Comparison of ENCODE assay signal across 15 mouse cellular contexts in the genomic region with DNA sequence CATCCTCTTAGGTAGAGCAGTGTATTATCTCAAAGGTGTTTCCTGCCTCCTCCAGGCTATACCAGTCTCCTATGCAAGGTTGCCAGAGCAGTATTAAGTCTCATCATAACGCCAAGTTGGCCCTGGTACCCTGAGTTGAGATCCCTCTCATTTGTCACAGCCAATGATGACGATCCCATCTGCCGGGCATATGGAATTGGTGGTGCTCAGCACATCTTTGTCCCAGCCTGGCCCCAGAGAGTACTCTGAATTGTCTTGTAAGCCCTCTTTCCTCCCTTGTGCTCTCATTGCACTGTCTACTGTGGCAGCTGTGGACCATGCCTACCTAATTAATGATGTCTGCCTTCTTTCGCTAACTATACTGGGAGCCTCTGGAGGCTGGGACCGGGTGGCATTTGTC.
DNase-seq lines count a peak whose midpoint lies in the region; ATAC-seq and TF ChIP-seq lines count a peak whose summit lies in the region.
"Had no signal": no experiment of that assay in that cellular context is flagged by ENCODE, and none has a peak within 500 bp of the region (broad histone marks: within the 10 kb centered on the region; RNA-seq: fewer than 3 reads in every experiment).

No protein-coding gene starts in this region.

- peaks cover 5% of the 10 kb centered on the region; the same call in 1 of the 2 replicates for H3K4me1 ChIP-seq in neural tube, embryonic 12.5 days
- H3K4me1 ChIP-seq in forebrain, embryonic 16.5 days (replicated peaks; ENCODE audit: control insufficient read depth, insufficient read depth, low read length): peaks cover 7% of the 10 kb centered on the region
- 0 out of 2 replicates have a peak, but pooled peaks cover 1% of the 10 kb centered on the region for H3K4me1 ChIP-seq in hindbrain, postnatal 0 days (ENCODE audit: insufficient read depth, low read length)
- H3K4me1 ChIP-seq in heart, embryonic 12.5 days (replicated peaks): no peaks in the 10 kb centered on the region

- H3K9ac ChIP-seq in neural tube, embryonic 12.5 days: no peak overlapping the region
- no peak overlapping the region for H3K9ac ChIP-seq in forebrain, embryonic 16.5 days (replicated peaks; ENCODE audit: low read depth, low read length)
- no peak overlapping the region for H3K9ac ChIP-seq in hindbrain, postnatal 0 days (replicated peaks; ENCODE audit: low read length)
- H3K9ac ChIP-seq in heart, embryonic 12.5 days: no peak overlapping the region

- H3K4me2 ChIP-seq in neural tube, embryonic 12.5 days (replicated peaks): no peak overlapping the region
- no peak overlapping the region for H3K4me2 ChIP-seq in forebrain, embryonic 16.5 days (ENCODE audit: low read length)
- no peak overlapping the region for H3K4me2 ChIP-seq in hindbrain, postnatal 0 days (ENCODE audit: low read depth, low read length)
- H3K4me2 ChIP-seq in heart, embryonic 12.5 days: no peak overlapping the region

- no peaks in the 10 kb centered on the region for H3K9me3 ChIP-seq in neural tube, embryonic 12.5 days
- no peaks in the 10 kb centered on the region for H3K9me3 ChIP-seq in forebrain, embryonic 16.5 days (ENCODE audit: control insufficient read depth, low read length)
- H3K9me3 ChIP-seq in hindbrain, postnatal 0 days (ENCODE audit: low read length): no peaks in the 10 kb centered on the region
- no peaks in the 10 kb centered on the region for H3K9me3 ChIP-seq in heart, embryonic 12.5 days (replicated peaks)
- H3K9me3 ChIP-seq: heart, embryonic 10.5 days had no signal

- H3K27ac ChIP-seq in neural tube, embryonic 12.5 days: no peak overlapping the region
- 0 out of 2 replicates have a peak overlapping the region, but pooled peaks have one; percentile 47 for H3K27ac ChIP-seq in forebrain, embryonic 16.5 days (ENCODE audit: low read length)
- H3K27ac ChIP-seq in hindbrain, postnatal 0 days: no peak overlapping the region
- H3K27ac ChIP-seq in heart, embryonic 12.5 days (ENCODE audit: poor library complexity, severe bottlenecking): no peak overlapping the region
- H3K27ac ChIP-seq: heart, embryonic 10.5 days had no signal

- ATAC-seq in neural tube, embryonic 12.5 days (ENCODE audit: low FRiP score, low read depth): peak; percentile 53; the same call in 1 of the 2 replicates
- ATAC-seq in forebrain, embryonic 16.5 days: peak; percentile 67
- peak; percentile 63; the same call in 1 of the 2 replicates for ATAC-seq in hindbrain, postnatal 0 days
- no peak for ATAC-seq in heart, embryonic 12.5 days (ENCODE audit: insufficient number of reproducible peaks, low FRiP score)
- ATAC-seq in CD4-positive, CD25-positive, alpha-beta regulatory T cell, adult 4 months: no peak

- TF ChIP-seq CTCF in hindbrain, postnatal 0 days (IDR thresholded peaks at IDR 0.05; ENCODE audit: low read depth): no peak

- DNase-seq in neural tube, embryonic 10.5 days (ENCODE audit: extremely low spot score, low spot score): no peak
- no peak for DNase-seq in hindbrain, postnatal 0 days (ENCODE audit: low spot score)
- no peak for DNase-seq in ovary, postnatal 36 days (ENCODE audit: low spot score)
- DNase-seq: cerebellum, adult 9-11 months; gastrocnemius, postnatal 25 days; heart, postnatal 14 days; left cerebral cortex, postnatal 4 days; lung, adult 18-20 months; lung, postnatal 36 days had no signal

- H3K27me3 ChIP-seq in neural tube, embryonic 12.5 days (replicated peaks): no peaks in the 10 kb centered on the region
- no peaks in the 10 kb centered on the region for H3K27me3 ChIP-seq in forebrain, embryonic 16.5 days (replicated peaks; ENCODE audit: control insufficient read depth, insufficient read depth, low read length)
- no peaks in the 10 kb centered on the region for H3K27me3 ChIP-seq in hindbrain, postnatal 0 days (ENCODE audit: insufficient read depth, low read length)
- no peaks in the 10 kb centered on the region for H3K27me3 ChIP-seq in heart, embryonic 12.5 days (replicated peaks)

- peaks cover 74% of the 10 kb centered on the region for H3K36me3 ChIP-seq in neural tube, embryonic 12.5 days
- peaks cover 29% of the 10 kb centered on the region for H3K36me3 ChIP-seq in forebrain, embryonic 16.5 days (ENCODE audit: control insufficient read depth, insufficient read depth)
- H3K36me3 ChIP-seq in hindbrain, postnatal 0 days (ENCODE audit: insufficient read depth, low read length): peaks cover 28% of the 10 kb centered on the region; the same call in 1 of the 2 replicates
- peaks cover 52% of the 10 kb centered on the region for H3K36me3 ChIP-seq in heart, embryonic 12.5 days
- H3K36me3 ChIP-seq: G1E had no signal

- WGBS in neural tube, embryonic 12.5 days: 64% methylated on average over 5 of the region's 5 CpGs
- 58% methylated on average over 5 of the region's 5 CpGs for WGBS in forebrain, embryonic 16.5 days
- WGBS in hindbrain, postnatal 0 days: 55% methylated on average over 5 of the region's 5 CpGs
- WGBS in heart, embryonic 12.5 days: 86% methylated on average over 5 of the region's 5 CpGs

- H3K4me3 ChIP-seq in neural tube, embryonic 12.5 days: no peak overlapping the region
- H3K4me3 ChIP-seq in forebrain, embryonic 16.5 days (replicated peaks; ENCODE audit: low read length): no peak overlapping the region
- H3K4me3 ChIP-seq in hindbrain, postnatal 0 days (ENCODE audit: low read length): no peak overlapping the region
- no peak overlapping the region for H3K4me3 ChIP-seq in heart, embryonic 12.5 days
- H3K4me3 ChIP-seq: heart, embryonic 10.5 days had no signal

Comparison
In these comparisons a context has a peak if more than half of its experiments do, and no peak if none do; other contexts are left out.
1. ATAC-seq: peak in neural tube, embryonic 12.5 days (single experiment), forebrain, embryonic 16.5 days (single experiment) and hindbrain, postnatal 0 days (single experiment); none in heart, embryonic 12.5 days (single experiment) and CD4-positive, CD25-positive, alpha-beta regulatory T cell, adult 4 months (single experiment).